Mouse (Mus musculus): ENCODE measurements around the gene Kcnmb2.

DNA sequence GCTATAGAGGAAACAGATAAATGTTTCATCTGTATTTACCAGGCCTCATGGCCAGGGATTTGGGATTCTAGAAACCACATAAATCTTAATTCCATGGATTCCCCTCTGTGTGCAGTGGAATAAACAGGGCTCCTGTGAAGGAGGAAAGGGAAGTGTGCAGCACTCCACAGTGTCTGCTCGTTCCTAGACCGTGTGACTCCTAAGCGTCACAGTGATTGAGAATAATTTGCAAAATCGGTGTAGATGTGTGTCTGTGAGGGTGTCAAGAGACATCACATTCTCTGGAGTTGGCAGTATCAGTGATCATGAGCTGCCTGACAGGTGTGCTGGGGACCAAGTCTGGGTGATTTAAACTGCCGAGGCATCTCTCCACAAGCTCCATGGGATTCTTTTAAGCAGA, 8.9 kb downstream of the Kcnmb2 start:
- TF ChIP-seq CTCF (IDR thresholded peaks at IDR 0.05; ENCODE audit: control insufficient read depth, insufficient read depth, low read length): no peak
- TF ChIP-seq POLR2A (IDR thresholded peaks at IDR 0.05; ENCODE audit: borderline replicate concordance, control insufficient read depth, low read depth, low read length): no peak
